Mouse (Mus musculus): ENCODE data around the gene Sinhcaf. TPM values are rescaled to one million over a fixed set of nuclear protein-coding genes. Genes with fewer than 3 reads are reported as not detected.
"Not testable (repeated sequence)": the region's sequence is repeated elsewhere in the genome, so short reads cannot be mapped to it uniquely, and the experiment has no call there.

Sinhcaf gene
- total and polyA plus RNA-seq, 2 experiments from 2014 or later = 19.1 to 19.2 TPM

GRCm38 (mm10) chr6:148944767-148945508, 1.3 kb downstream of the Sinhcaf start:
- Histone ChIP-seq H3K4me3 (ENCODE audit: low read length) (peak overlapping the region; percentile 83), H3K27me3 (ENCODE audit: insufficient read depth, low read length) (no peaks in the 10 kb centered on the region), H3K9ac (replicated peaks; ENCODE audit: low read length) (peak overlapping the region; percentile 81), H3K36me3 (ENCODE audit: insufficient read depth, low read length) (no peaks in the 10 kb centered on the region), H3K4me2 (ENCODE audit: low read depth, low read length) (peak overlapping the region; percentile 94), H3K4me1 (ENCODE audit: insufficient read depth, low read length) (no peaks in the 10 kb centered on the region), H3K27ac (peak overlapping the region; percentile 73), H3K9me3 (ENCODE audit: low read length) (no peaks in the 10 kb centered on the region)
- TF ChIP-seq CTCF (IDR thresholded peaks at IDR 0.05; ENCODE audit: low read depth) = no peak
- DNase-seq (ENCODE audit: low spot score) (peak; percentile 69), ATAC-seq (peak; percentile 64)
- 2% methylated on average over 77 of the region's 92 CpGs for WGBS

- TF ChIP-seq CTCF (IDR thresholded peaks at IDR 0.05; ENCODE audit: low read depth) = no peak
- WGBS = 2% methylated on average over 28 of the region's 30 CpGs
- Histone ChIP-seq H3K4me1 (ENCODE audit: insufficient read depth, low read length) (no peaks in the 10 kb centered on the region), H3K9me3 (ENCODE audit: low read length) (no peaks in the 10 kb centered on the region), H3K27me3 (ENCODE audit: insufficient read depth, low read length) (no peaks in the 10 kb centered on the region), H3K9ac (replicated peaks; ENCODE audit: low read length) (peak overlapping the region; percentile 81), H3K4me3 (ENCODE audit: low read length) (peak overlapping the region; percentile 83), H3K36me3 (ENCODE audit: insufficient read depth, low read length) (no peaks in the 10 kb centered on the region), H3K27ac (peak overlapping the region; percentile 73), H3K4me2 (ENCODE audit: low read depth, low read length) (peak overlapping the region; percentile 94)
- ATAC-seq (no peak), DNase-seq (ENCODE audit: low spot score) (no peak)
Observed at GRCm38 (mm10) chr6:148944344-148944766, 1.9 kb downstream of the Sinhcaf start.

- Histone ChIP-seq H3K4me2 (ENCODE audit: low read depth, low read length) (peak overlapping the region; percentile 94; the same call in 1 of the 2 replicates), H3K9me3 (ENCODE audit: low read length) (no peaks in the 10 kb centered on the region), H3K27ac (no peak overlapping the region), H3K27me3 (ENCODE audit: insufficient read depth, low read length) (no peaks in the 10 kb centered on the region), H3K4me3 (ENCODE audit: low read length) (peak overlapping the region; percentile 83), H3K9ac (replicated peaks; ENCODE audit: low read length) (no peak overlapping the region), H3K36me3 (ENCODE audit: insufficient read depth, low read length) (no peaks in the 10 kb centered on the region), H3K4me1 (ENCODE audit: insufficient read depth, low read length) (no peaks in the 10 kb centered on the region)
- WGBS = 26% methylated on average over 3 of the region's 3 CpGs
- ATAC-seq (no peak), DNase-seq (ENCODE audit: low spot score) (no peak)
- no peak for TF ChIP-seq CTCF (IDR thresholded peaks at IDR 0.05; ENCODE audit: low read depth)
Observed at GRCm38 (mm10) chr6:148943695-148944094, 2.6 kb downstream of the Sinhcaf start.

DNA sequence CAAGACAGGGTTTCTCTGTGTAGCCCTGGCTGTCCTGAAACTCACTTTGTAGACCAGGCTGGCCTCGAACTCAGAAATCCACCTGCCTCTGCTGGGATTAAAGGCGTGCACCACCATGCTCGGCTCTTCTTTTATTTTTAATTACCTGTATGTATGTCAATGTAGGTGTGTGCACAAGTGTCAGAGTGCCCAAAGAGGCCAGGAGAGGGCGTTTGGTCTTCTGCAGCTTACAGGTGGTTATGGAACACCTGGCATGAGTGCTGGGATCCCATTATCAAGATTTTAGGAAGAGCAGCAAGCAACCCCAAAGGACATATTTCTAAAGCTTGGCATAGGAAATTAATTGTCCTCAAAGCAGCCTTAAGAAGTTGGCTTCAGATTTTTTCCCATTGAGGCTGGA, 3.9 kb downstream of the Sinhcaf start:
- Histone ChIP-seq H3K27ac (no peak overlapping the region), H3K4me3 (ENCODE audit: low read length) (no peak overlapping the region), H3K27me3 (ENCODE audit: insufficient read depth, low read length) (no peaks in the 10 kb centered on the region), H3K9ac (replicated peaks; ENCODE audit: low read length) (no peak overlapping the region), H3K4me2 (ENCODE audit: low read depth, low read length) (no peak overlapping the region), H3K9me3 (ENCODE audit: low read length) (no peaks in the 10 kb centered on the region), H3K36me3 (ENCODE audit: insufficient read depth, low read length) (no peaks in the 10 kb centered on the region), H3K4me1 (ENCODE audit: insufficient read depth, low read length) (no peaks in the 10 kb centered on the region)
- TF ChIP-seq CTCF (IDR thresholded peaks at IDR 0.05; ENCODE audit: low read depth) = no peak
- DNase-seq (ENCODE audit: low spot score) (no peak), ATAC-seq (no peak)
- 76% methylated on average over 4 of the region's 4 CpGs for WGBS

DNA sequence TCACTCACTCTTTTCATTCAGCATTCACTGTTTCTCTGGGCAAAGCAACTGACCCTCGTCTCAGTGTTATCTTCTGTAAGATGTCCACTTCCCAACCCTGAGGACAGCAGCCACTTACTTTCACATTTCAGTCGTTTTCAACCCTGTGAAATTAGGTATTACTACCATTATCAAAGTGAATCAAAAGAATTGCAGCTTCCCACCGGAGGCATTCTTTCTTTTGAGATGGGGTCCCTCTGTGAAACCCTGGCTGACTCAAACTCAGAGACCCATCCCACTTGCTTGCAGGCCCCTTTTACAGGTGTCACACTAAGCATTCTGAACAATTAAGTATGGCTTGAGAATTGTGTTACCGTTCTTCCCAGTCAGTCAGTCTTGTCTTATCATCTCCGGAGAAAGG, 4.4 kb downstream of the Sinhcaf start:
- Histone ChIP-seq H3K36me3 (ENCODE audit: insufficient read depth, low read length) (no peaks in the 10 kb centered on the region), H3K27me3 (ENCODE audit: insufficient read depth, low read length) (no peaks in the 10 kb centered on the region), H3K9ac (replicated peaks; ENCODE audit: low read length) (no peak overlapping the region), H3K9me3 (ENCODE audit: low read length) (no peaks in the 10 kb centered on the region), H3K27ac (no peak overlapping the region), H3K4me1 (ENCODE audit: insufficient read depth, low read length) (no peaks in the 10 kb centered on the region), H3K4me3 (ENCODE audit: low read length) (no peak overlapping the region), H3K4me2 (ENCODE audit: low read depth, low read length) (no peak overlapping the region)
- DNase-seq (ENCODE audit: low spot score) (no peak), ATAC-seq (no peak)
- no peak for TF ChIP-seq CTCF (IDR thresholded peaks at IDR 0.05; ENCODE audit: low read depth)
- 49% methylated on average over 5 of the region's 5 CpGs for WGBS

- not testable (repeated sequence) for H3K9ac ChIP-seq (replicated peaks; ENCODE audit: low read length); H3K4me1 ChIP-seq (ENCODE audit: insufficient read depth, low read length); H3K27ac ChIP-seq; H3K9me3 ChIP-seq (ENCODE audit: low read length); H3K27me3 ChIP-seq (ENCODE audit: insufficient read depth, low read length); ATAC-seq; H3K4me2 ChIP-seq (ENCODE audit: low read depth, low read length); H3K4me3 ChIP-seq (ENCODE audit: low read length); H3K36me3 ChIP-seq (ENCODE audit: insufficient read depth, low read length); DNase-seq (ENCODE audit: low spot score)
- WGBS = 92% methylated on average over 2 of the region's 3 CpGs
- TF ChIP-seq CTCF (IDR thresholded peaks at IDR 0.05; ENCODE audit: low read depth) = peak; percentile 40; the same call in 1 of the 2 replicates
Observed at GRCm38 (mm10) chr6:148940383-148940782, 5.9 kb downstream of the Sinhcaf start.

GRCm38 (mm10) chr6:148937693-148938092, 8.6 kb downstream of the Sinhcaf start:
- Histone ChIP-seq H3K36me3 (ENCODE audit: insufficient read depth, low read length) (no peaks in the 10 kb centered on the region), H3K4me3 (ENCODE audit: low read length) (no peak overlapping the region), H3K27me3 (ENCODE audit: insufficient read depth, low read length) (no peaks in the 10 kb centered on the region), H3K4me1 (ENCODE audit: insufficient read depth, low read length) (no peaks in the 10 kb centered on the region), H3K27ac (no peak overlapping the region), H3K9me3 (ENCODE audit: low read length) (no peaks in the 10 kb centered on the region), H3K4me2 (ENCODE audit: low read depth, low read length) (no peak overlapping the region), H3K9ac (replicated peaks; ENCODE audit: low read length) (no peak overlapping the region)
- DNase-seq (ENCODE audit: low spot score) = no peak
- TF ChIP-seq CTCF (IDR thresholded peaks at IDR 0.05; ENCODE audit: low read depth) = no peak
- no peak for ATAC-seq
- WGBS = 58% methylated on average over 1 of the region's 1 CpGs
